Mouse (Mus musculus): ENCODE measurements around the gene Icam2.
A peak's percentile ranks its signal among the peaks of the same experiment; 100 is the strongest.
"Not testable (repeated sequence)": the region's sequence is repeated elsewhere in the genome, so short reads cannot be mapped to it uniquely, and the experiment has no call there.

Gene Icam2

DNA sequence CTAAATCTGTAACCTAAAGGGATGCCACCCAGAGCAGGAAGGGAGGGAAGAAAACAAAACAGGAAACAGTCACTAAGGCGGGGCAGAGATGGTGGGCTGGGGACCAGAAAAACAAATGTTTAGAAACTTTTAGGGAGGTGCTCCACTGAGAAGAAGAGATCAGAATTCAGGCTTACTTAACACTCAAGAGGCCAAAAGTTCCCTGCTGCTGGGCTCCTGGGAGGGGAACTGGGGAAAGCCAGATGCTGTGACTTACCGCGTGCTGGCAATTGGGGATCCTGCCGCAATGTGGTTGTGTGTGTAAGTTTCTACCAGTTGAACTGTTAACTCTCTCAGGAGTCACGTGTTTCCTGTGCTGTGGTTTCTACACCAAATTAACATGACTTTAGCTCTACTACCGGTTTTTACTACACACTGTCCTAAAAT is at the start of gene Icam2:
TSS of gene Icam2 (minus strand) at position 285 of the 426 bp plus-strand sequence.
- peak; percentile 79 to 83 for DNase-seq (ENCODE audit: low spot score in 2 of 2)

DNA sequence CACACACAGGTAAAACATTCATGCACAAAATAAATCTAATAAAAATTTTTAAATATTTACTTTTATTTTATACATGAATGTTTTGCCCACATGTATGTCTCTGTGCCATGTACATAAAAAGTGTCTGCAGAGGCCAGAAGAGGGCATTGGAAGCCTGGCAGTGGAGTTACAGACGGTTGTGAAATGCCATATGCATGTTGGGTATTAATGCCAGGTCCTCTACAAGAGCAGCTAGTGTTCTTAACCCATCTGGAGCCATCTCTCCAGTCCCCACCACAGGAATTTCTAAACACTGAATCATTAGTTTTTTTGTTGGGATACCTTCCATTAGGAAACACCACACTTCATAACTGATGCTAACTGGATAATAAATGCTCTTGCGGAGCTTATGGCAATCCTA is 49.7 kb upstream of the Icam2 start:
- DNase-seq (ENCODE audit: low spot score in 2 of 2): no peak

- DNase-seq (ENCODE audit: low spot score in 2 of 2): no peak
Measured at GRCm38 (mm10) chr11:106437039-106437438, 49.2 kb upstream of the Icam2 start.

- peak in 1 of 2 experiments; percentile 13 for DNase-seq (ENCODE audit: low spot score in 2 of 2)
Measured at GRCm38 (mm10) chr11:106430392-106430791, 42.5 kb upstream of the Icam2 start.

GRCm38 (mm10) chr11:106429689-106430088 is 41.8 kb upstream of the Icam2 start:
- DNase-seq (ENCODE audit: low spot score in 2 of 2): peak in 1 of 2 experiments; percentile 6

DNA sequence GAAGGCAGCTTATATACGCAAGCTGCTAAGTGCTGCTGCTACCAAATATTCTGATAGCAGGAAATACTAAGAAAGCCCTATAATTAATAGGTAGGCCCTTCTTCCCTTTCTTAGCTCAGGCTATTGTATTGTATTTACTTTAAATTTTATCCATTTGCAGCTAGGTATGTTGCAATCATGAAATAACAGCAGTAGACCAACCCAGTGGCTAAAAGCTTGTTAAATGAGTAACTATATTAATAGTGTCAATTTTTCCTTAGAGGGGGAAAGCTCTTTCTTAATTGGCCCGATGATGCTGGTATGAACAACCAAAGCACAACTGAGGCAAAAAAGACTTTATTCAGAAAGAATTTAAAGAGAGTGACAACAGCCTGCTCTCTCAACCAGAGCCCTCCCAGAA is 40.7 kb upstream of the Icam2 start:
- DNase-seq (ENCODE audit: low spot score in 2 of 2): no peak

GRCm38 (mm10) chr11:106428106-106428505 is 40.2 kb upstream of the Icam2 start:
- peak in 1 of 2 experiments; percentile 28 for DNase-seq (ENCODE audit: low spot score in 2 of 2)

DNA sequence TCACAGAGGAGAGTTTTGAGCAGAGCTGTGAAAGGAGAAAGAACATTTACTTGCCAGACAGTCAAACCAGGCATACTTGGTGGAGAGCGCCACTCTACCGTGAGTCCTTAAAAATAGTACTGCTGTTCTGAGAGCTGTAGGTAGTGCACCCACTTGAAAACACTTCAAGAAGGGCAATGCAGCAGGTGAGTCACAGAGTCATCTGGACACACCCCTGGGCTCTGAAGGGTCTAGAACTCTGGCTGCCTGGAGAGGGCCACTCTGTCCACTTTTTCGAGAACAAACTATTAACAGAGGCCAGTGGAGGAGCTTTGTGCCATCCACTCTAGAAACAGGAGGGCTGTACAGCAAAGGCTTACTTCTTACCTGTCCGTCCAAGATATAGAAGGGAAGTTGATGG is 38.6 kb upstream of the Icam2 start:
- no peak for DNase-seq (ENCODE audit: low spot score in 2 of 2)

GRCm38 (mm10) chr11:106425201-106425600 is 37.3 kb upstream of the Icam2 start:
- DNase-seq (ENCODE audit: low spot score in 2 of 2): no peak

- DNase-seq (ENCODE audit: low spot score in 2 of 2): peak; percentile 23 to 30
Measured at GRCm38 (mm10) chr11:106419262-106420102, 31.6 kb upstream of the Icam2 start.

DNA sequence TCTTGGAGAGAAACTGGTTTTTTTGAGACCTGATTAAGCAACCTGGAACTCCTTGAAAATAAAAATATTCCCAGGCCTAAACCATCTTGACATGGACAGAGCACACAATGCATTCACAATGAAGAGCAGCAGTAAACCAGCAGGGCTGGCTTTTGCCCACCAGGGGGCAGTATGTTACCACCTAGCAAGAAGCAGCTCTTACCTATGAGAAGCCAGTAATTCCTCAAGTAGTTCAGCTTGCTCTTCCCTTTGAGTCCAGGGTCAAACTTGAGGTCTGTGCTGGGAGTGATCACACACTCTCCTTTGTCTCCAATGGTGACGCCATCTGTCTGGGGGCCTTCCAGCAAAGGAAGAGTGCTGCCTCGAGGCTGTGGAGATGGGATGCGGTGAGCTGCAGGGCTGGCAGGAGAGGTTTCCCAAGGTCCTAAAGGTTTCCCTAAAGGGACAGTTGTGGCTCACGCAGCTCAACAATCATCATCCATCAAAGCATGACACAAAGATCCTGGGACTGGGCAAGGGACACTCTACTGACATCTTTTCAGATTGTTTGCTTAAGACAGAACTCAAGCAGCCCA is 30.8 kb upstream of the Icam2 start:
- peak; percentile 76 to 79 for DNase-seq (ENCODE audit: low spot score in 2 of 2)

DNA sequence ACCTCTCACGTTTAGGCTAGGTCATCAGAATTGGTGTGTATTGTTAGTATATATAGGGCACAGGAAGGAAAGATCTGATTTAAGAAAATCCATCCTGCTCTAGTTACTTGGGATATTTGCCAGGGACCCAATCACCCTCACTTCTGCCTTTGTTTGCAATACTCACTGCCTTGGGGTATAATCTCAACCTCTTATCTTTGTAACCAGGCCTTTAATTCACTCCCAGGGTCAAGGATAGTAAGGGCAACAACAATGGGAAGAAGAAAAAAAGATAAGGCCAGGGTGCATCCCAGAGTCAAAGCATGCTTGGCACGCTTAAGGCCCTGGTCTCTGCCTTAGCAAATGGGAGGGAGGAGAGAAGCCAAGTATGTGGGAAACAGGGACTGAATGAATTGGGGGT is 30.0 kb upstream of the Icam2 start:
- DNase-seq (ENCODE audit: low spot score in 2 of 2): no peak

DNA sequence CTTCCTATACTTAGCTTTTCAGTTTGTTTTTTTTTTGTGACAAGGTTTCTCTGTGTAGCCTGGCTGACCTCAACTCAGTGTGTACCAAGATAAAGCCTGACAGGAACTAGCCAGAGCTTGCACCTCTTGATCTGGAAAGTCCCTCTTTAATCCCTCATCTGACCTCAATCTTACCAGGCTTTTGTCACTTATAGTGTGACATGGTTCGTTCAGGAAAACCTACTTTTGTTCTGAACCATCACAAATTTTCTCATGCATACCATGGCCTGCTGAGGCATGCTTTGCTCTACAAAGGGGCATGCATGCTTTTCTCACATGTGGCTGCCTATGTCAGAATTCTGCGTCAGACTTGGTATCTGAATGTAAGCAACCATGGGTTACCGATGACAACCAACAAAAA is 28.5 kb upstream of the Icam2 start:
- no peak for DNase-seq (ENCODE audit: low spot score in 2 of 2)

- DNase-seq (ENCODE audit: low spot score in 2 of 2): no peak
Measured at GRCm38 (mm10) chr11:106412641-106413360, 24.9 kb upstream of the Icam2 start.

DNA sequence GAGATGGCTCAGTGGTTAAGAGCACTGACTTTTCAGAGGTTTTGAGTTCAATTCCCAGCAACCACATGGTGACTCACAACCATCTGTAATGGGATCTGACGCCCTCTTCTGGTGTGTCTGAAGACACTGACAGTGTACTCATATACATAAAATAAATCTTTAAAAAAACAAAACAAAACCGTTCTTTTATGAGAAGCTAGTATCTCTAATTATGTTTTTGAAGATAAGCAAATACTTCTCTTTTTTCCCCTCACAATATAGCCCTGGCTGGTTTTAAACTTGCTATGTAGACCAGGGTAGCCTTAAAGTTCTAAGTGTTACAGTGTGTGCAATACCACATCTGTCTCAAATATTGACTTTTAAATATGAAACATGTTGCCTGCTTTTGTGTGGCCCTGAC is 23.3 kb upstream of the Icam2 start:
- DNase-seq (ENCODE audit: low spot score in 2 of 2): no peak

- no peak for DNase-seq (ENCODE audit: low spot score in 2 of 2)
Measured at GRCm38 (mm10) chr11:106410507-106410906, 22.6 kb upstream of the Icam2 start.

DNA sequence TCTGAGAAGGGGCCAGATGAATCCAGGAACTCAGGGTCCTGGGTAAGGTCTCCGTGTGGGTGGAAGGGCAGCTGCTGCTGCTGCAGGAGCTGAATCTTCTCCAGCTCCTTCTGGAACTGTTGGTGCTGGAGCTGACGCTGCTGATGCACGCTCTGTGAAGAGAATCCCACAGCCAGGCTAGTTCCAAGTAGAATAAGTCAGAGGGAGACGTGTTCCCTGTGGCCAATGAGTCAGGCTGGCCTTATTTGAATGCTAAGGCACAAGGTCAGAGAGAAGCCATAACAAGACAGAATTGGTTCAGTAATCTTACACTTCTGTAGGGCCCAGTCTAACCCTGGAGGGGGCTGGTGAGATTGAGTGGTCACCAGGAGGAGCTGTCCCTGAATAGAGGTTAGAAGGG is 22.1 kb upstream of the Icam2 start:
- no peak for DNase-seq (ENCODE audit: low spot score in 2 of 2)

DNA sequence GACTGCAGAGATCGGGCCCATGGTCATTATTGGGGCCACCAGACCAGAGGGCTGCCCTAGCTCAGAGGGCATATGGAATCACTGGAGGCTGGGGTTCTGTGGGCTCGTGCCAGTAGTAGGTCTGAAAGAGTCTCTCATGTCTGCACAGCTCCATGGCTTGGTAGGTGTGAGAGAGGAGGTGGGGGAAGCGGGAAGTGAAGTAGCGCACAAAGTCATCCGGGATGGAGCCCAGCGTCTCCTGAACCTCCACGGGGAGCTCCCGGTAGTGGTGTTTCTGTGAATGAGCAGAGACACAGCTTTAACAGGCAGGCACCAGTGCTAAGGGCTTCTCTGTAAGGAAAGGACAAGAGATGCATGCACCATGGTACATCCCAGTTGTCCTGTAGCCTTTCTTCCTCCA is 10.6 kb upstream of the Icam2 start:
- no peak for DNase-seq (ENCODE audit: low spot score in 2 of 2)

- no peak for DNase-seq (ENCODE audit: low spot score in 2 of 2)
Measured at GRCm38 (mm10) chr11:106397656-106398055, 9.8 kb upstream of the Icam2 start.

DNA sequence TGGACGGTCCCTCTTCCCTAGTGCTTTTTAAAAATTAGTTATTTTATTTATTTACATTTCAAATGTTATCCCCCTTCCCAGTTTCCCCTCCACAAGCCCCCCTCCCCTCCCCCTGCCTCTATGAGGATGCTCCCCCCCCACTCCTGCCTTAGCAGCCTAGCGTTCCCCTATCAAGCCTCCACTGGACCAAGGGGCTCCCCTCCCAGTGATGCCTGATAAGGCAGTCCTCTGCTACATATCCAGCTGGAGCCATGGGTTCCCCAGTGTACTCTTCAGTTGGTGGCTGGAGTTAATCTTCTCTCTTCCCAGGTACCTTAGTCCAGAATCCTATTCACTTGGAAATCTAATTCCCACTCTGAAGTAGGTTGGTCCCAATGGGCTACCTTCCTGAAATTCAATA is 6.2 kb upstream of the Icam2 start:
- not testable (repeated sequence) for DNase-seq (ENCODE audit: low spot score in 2 of 2)

DNA sequence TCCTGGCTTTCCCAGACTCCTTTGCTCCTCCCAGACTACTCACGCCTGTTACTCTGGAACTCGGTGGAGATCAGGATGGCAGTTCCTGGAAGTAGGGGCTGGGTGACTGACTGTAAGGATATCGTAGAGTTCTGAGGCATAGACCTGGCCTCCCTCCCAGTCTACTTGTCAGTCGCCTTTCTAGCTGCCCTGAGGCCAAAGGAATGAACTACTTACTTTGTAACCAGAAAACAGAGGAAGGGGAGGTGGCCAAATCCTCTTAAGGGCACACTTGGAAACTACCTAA is 5.4 kb upstream of the Icam2 start:
- no peak for DNase-seq (ENCODE audit: low spot score in 2 of 2)

DNA sequence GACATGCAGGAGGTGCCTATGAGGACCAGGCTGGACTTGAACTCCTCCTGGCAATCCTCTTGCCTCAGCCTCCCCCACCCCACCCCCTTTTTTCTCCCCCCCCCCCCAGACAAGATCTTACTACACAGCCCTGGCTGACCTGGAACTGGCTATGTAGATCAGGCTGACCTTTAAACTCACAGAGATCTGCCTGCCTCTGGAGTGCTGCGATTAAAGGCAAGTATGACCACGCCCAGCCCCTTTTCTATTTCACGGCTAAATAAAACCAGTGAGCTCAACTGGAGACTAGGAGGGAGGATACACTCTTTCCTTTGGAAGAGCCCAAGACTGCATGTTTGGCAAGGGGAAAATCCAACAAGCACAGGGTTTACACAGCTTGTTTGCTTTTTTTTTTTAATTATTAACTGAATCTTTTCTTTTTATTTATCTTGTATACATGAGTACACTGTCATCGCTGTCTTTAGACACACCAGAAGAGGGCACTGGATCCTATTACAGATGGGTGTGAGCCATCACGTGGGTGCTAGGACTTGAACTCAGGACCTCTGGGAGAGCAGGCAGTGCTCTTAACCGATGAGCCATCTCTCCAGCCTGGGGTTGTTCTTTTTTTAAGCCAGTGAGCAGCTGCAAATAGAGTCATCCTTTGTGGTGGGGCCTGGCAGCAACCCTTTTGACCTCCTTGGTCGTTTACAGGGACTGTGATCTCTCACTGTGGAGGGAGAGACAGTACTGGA is 4.9 kb upstream of the Icam2 start:
- no peak for DNase-seq (ENCODE audit: low spot score in 2 of 2)
